Mouse (Mus musculus) liver, embryonic 12.5 days (tissue): ENCODE measurements at regions not wholly inside any gene's neighbourhood (a gene's known extent, or its start where the extent isn't known, plus 50 kb on each side); places are given as distances from the start of the nearest gene placed in this dataset.

Source experiments
- ATAC-seq: fragments of 200-750 bp; cut with Nextera tagmentation; 2 replicates; pipeline ENCODE4 v1.8.0; 2017; ENCODE audit warnings: moderate number of reproducible peaks, mild to moderate bottlenecking, moderate library complexity
- H3K27ac ChIP-seq: fragments of 300-500 bp; sonication (generic); 2 replicates; pipeline ENCODE4 v1.5.1; 2016; ENCODE audit warnings: mild to moderate bottlenecking
- H3K27me3 ChIP-seq: fragments of 300-500 bp; sonication (generic); replicated peaks from 2 replicates; pipeline ENCODE4 v1.6.1; 2016; ENCODE audit warnings: mild to moderate bottlenecking, moderate library complexity
- H3K36me3 ChIP-seq: fragments of 300-500 bp; sonication (generic); 2 replicates; pipeline ENCODE4 v1.6.1; 2016; ENCODE audit warnings: mild to moderate bottlenecking, moderate library complexity
- H3K4me1 ChIP-seq: fragments of 300-500 bp; sonication (generic); 2 replicates; pipeline ENCODE4 v1.6.1; 2016
- H3K4me2 ChIP-seq: fragments of 300-500 bp; sonication (generic); 2 replicates; pipeline ENCODE4 v1.6.1; 2016; ENCODE audit warnings: mild to moderate bottlenecking, moderate library complexity
- H3K4me3 ChIP-seq: fragments of 300-500 bp; sonication (generic); 2 replicates; pipeline ENCODE4 v1.5.1; 2016; ENCODE audit warnings: mild to moderate bottlenecking, moderate library complexity
- H3K9ac ChIP-seq: fragments of 300-500 bp; sonication (generic); 2 replicates; pipeline ENCODE4 v1.6.1; 2016; ENCODE audit warnings: mild to moderate bottlenecking, moderate library complexity
- H3K9me3 ChIP-seq: fragments of 300-500 bp; sonication (generic); replicated peaks from 2 replicates; pipeline ENCODE4 v1.6.1; 2016; ENCODE audit warnings: mild to moderate bottlenecking, moderate library complexity
- WGBS: fragments of 180-500 bp; shearing (Covaris S2); methylation state at CpG from one replicate; pipeline ENCODE4 v1.1.7; 2016; ENCODE audit not compliant: insufficient replicate concordance; 5-methylcytosine and 5-hydroxymethylcytosine counted together

DNA sequence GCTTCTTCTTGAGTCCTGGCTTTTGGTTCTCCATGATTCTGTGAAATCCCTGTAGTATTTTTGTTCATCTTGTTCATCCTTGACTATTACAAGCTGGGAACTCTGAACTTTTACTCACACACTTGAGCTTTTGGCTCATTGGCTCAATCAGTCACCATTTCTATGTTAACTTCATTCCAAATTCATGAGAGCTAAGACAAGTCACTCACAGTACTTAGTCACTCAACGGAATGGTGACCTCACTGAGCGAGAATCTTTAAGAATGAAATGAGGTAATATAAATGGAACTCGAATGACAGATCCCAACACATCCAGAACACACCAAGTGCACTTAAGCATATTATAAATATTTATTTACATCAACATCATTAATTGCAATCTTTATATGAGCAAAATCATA lies 331.2 kb downstream of the Btg1 start:
- WGBS: 69% methylated on average over 3 of the region's 3 CpGs
- Histone ChIP-seq H3K4me1 (no peaks in the 10 kb centered on the region), H3K27me3 (no peaks in the 10 kb centered on the region), H3K4me2 (no peak overlapping the region), H3K27ac (no peak overlapping the region), H3K4me3 (no peak overlapping the region), H3K9me3 (no peaks in the 10 kb centered on the region), H3K36me3 (no peaks in the 10 kb centered on the region), H3K9ac (no peak overlapping the region)
- ATAC-seq: no peak

DNA sequence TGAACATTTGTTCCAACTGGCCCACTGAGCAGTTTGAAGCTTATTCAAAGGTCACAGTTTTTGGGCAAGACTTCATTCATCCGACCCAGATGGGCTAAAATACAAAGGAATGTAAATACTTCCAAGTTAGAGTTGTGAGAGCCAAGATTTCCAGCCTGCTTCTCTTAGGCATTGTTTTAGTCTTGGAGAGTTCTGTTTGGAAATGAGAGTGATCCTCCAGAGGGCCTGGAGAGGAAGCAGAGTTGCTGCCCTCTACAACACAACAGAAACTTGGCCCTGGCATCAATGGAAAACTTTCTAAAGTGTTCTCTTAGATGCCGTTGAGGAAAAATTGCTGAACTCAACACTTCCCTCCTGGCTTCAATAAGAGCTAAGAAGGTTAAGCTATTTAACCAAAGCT lies 332.1 kb downstream of the Btg1 start:
- Histone ChIP-seq H3K9me3 (no peaks in the 10 kb centered on the region), H3K27ac (no peak overlapping the region), H3K36me3 (no peaks in the 10 kb centered on the region), H3K27me3 (no peaks in the 10 kb centered on the region), H3K4me1 (no peaks in the 10 kb centered on the region), H3K4me3 (no peak overlapping the region), H3K4me2 (no peak overlapping the region), H3K9ac (no peak overlapping the region)
- ATAC-seq: no peak
- 64% methylated on average over 2 of the region's 2 CpGs for WGBS

DNA sequence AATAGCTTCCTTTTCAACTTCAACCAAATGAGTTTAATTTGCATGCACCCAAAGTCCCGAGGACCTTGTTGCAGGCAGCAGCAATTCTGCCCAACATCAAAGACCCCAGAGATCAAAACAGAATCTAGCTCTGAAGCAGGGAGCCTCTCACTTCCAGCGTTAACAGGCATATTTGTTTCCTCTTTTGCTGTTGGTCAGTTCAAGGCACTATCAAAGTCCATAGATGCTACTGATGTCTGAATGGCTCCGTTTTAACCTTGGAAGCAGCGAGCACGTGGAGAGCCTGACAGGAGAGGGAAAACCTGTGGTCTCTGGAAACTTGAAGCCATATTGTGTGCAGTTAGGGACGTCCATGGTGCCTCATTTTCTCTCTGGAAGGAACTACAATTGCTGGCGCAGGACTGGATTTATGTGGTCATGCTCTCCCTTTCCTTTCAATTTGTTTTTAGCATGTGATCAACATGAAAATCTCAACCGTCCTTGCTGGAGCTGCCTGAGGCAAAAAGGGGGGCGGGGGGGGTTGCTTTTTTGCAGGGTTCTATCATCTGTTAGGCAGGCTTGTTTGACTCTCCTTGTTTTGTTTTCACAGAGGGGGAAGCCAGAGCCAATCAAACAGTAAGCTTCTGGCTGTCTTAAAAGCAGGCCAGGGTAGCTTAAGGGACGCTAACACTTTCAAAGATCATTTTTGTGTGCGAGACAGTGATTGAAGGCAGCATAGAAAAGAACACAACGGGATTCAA lies 338.4 kb downstream of the Btg1 start:
- no peaks in the 10 kb centered on the region for H3K27me3 ChIP-seq
- no peak overlapping the region for H3K4me3 ChIP-seq
- no peaks in the 10 kb centered on the region for H3K36me3 ChIP-seq
- H3K4me1 ChIP-seq: no peaks in the 10 kb centered on the region
- no peak for ATAC-seq
- no peaks in the 10 kb centered on the region for H3K9me3 ChIP-seq
- no peak overlapping the region for H3K4me2 ChIP-seq
- H3K27ac ChIP-seq: no peak overlapping the region
- WGBS: 48% methylated on average over 12 of the region's 12 CpGs
- no peak overlapping the region for H3K9ac ChIP-seq

DNA sequence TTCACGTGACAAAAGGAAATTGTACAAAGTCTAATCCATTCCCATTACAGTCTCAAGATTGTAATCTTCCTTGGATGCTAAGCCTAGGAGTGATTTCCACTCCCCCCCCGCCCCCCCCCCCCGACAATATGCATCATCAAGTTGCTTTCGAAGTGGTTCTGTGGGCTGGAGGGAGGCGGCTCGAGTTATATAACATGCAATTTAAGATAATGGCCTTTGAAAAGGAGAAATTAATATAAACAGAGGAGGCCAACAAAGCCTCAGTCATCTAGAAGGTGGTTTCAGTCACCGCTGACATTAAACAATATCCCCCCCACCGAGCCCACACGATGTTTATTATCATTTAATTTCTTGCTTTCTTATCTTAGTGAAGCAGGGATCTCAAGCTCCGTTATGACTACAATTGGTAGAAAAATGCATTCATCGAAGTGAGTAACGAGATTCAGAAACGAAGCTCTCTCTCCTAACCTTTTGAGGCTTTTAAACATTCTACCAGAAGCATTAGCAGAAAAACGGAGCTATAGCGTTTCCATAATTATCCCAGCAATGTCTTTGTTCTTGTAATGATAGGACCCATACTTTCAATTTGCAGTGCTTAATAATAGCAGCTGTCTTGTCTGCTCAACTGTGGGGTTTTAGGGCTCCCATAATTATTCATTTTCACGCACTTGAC lies 339.1 kb downstream of the Btg1 start:
- no peak overlapping the region for H3K9ac ChIP-seq
- H3K36me3 ChIP-seq: no peaks in the 10 kb centered on the region
- H3K27ac ChIP-seq: no peak overlapping the region
- H3K4me3 ChIP-seq: no peak overlapping the region
- H3K4me2 ChIP-seq: no peak overlapping the region
- WGBS: 56% methylated on average over 16 of the region's 16 CpGs
- ATAC-seq: no peak
- no peaks in the 10 kb centered on the region for H3K27me3 ChIP-seq
- H3K4me1 ChIP-seq: no peaks in the 10 kb centered on the region
- no peaks in the 10 kb centered on the region for H3K9me3 ChIP-seq

DNA sequence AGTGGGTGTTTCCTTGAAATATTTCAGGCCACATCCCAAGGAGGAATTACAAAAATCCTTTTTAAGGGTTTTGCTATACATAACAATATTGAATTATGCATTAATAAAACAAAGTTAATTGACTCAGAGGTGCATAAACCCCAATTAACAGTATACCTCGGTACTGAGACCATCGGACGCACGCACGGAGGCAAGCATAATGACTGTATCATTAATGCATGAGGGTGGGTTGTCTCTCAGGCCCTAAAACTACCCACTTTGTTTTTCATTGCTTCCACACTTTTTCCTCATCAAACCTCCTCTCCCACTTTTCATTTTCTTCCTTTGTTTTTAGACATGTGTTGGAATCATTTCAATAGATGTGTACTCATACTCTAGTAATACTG lies 339.6 kb downstream of the Btg1 start:
- Histone ChIP-seq H3K9me3 (no peaks in the 10 kb centered on the region), H3K4me3 (no peak overlapping the region), H3K4me1 (no peaks in the 10 kb centered on the region), H3K9ac (no peak overlapping the region), H3K27ac (no peak overlapping the region), H3K27me3 (no peaks in the 10 kb centered on the region), H3K4me2 (no peak overlapping the region), H3K36me3 (no peaks in the 10 kb centered on the region)
- 84% methylated on average over 5 of the region's 5 CpGs for WGBS
- no peak for ATAC-seq

DNA sequence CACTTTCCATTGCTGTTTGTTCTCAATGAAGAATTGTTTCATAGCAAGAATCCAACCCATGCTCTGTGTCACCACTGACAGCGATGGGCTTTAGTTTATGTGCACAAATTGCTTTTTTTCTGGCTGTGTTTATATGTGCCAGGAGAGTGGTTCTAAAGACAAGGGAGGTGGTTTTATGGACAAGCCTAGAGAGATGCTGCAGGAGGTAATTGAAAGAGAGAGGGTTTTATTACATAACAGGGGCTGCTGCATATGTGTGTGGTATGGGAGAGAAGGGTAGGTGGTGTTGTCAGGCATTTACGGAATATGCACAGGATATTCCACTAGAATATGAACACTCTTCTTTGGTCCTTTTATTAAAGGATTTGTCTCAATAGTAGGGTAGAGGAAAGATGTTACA lies 340.2 kb downstream of the Btg1 start:
- Histone ChIP-seq H3K9ac (no peak overlapping the region), H3K4me1 (no peaks in the 10 kb centered on the region), H3K27me3 (no peaks in the 10 kb centered on the region), H3K9me3 (no peaks in the 10 kb centered on the region), H3K4me3 (no peak overlapping the region), H3K27ac (no peak overlapping the region), H3K4me2 (no peak overlapping the region), H3K36me3 (no peaks in the 10 kb centered on the region)
- 59% methylated on average over 2 of the region's 2 CpGs for WGBS
- ATAC-seq: no peak

DNA sequence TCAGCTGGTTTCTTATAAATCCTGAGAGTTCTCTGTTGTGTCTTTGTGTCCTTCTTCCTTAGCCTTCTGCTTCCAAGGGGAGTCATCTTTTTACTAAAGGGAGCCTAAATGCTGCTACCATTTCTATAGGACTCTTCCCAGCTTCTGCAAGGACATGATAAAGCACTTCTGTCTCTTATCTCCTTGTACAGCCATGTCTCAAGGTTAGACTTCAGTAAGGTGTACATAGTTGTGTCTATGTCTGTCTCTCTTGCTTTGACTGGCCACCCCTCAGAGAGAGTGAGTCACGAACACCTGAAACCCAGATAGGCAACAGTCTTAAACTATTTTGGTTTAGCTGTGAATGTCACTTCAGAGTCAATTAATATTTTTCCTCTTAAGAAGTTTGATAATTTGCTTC lies 353.0 kb downstream of the Btg1 start:
- no peak overlapping the region for H3K4me2 ChIP-seq
- no peak overlapping the region for H3K9ac ChIP-seq
- WGBS: 53% methylated on average over 1 of the region's 1 CpGs
- no peaks in the 10 kb centered on the region for H3K36me3 ChIP-seq
- no peaks in the 10 kb centered on the region for H3K9me3 ChIP-seq
- H3K4me3 ChIP-seq: no peak overlapping the region
- peak; percentile 97 for ATAC-seq
- H3K27ac ChIP-seq: no peak overlapping the region
- H3K27me3 ChIP-seq: no peaks in the 10 kb centered on the region
- H3K4me1 ChIP-seq: peaks cover 10% of the 10 kb centered on the region

DNA sequence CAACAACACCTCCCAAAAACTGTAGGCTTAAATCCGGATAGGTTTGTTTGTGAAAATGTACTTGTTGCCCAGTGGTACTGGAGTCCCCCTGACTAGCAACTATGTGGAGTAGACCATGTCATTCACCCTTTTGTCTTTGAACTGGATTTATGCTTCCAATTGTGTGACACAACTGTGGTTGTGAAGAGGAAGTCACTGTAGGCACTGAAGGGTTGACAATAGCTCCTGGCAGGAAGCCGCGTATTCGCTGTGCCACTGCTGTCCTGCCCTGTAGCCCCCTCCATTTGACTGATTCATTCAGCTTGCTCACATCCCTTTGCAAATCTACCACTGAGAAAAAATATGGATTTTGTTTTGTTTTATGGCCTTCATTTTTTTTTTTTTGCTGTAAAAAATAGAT lies 353.9 kb downstream of the Btg1 start:
- Histone ChIP-seq H3K27ac (no peak overlapping the region), H3K27me3 (no peaks in the 10 kb centered on the region), H3K36me3 (no peaks in the 10 kb centered on the region), H3K9ac (no peak overlapping the region), H3K4me1 (peaks cover 10% of the 10 kb centered on the region), H3K4me2 (no peak overlapping the region), H3K9me3 (no peaks in the 10 kb centered on the region), H3K4me3 (no peak overlapping the region)
- 58% methylated on average over 4 of the region's 4 CpGs for WGBS
- ATAC-seq: no peak

DNA sequence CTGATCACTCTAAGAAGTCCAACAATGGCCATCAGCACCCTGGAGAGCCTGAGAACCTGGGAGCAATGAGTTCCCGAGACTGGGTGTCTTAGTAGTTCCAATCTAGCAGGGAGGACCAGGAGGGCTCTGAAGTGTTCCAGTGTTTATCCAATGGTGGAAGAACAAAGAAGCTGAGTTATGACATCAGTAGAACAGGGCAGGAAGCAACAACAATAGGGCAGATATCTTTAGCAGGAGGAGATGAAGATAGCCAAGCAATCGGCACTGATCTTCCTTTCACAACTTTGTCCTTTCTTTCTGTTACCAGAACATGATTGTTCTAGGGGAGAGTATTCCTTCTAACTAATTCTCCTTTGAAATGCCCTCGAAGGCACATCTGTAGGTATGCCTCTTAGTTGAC lies 355.0 kb downstream of the Btg1 start:
- no peak for ATAC-seq
- Histone ChIP-seq H3K9me3 (no peaks in the 10 kb centered on the region), H3K27me3 (no peaks in the 10 kb centered on the region), H3K4me1 (peaks cover 10% of the 10 kb centered on the region), H3K9ac (no peak overlapping the region), H3K4me3 (no peak overlapping the region), H3K4me2 (no peak overlapping the region), H3K27ac (no peak overlapping the region), H3K36me3 (no peaks in the 10 kb centered on the region)
- WGBS: 54% methylated on average over 3 of the region's 3 CpGs

DNA sequence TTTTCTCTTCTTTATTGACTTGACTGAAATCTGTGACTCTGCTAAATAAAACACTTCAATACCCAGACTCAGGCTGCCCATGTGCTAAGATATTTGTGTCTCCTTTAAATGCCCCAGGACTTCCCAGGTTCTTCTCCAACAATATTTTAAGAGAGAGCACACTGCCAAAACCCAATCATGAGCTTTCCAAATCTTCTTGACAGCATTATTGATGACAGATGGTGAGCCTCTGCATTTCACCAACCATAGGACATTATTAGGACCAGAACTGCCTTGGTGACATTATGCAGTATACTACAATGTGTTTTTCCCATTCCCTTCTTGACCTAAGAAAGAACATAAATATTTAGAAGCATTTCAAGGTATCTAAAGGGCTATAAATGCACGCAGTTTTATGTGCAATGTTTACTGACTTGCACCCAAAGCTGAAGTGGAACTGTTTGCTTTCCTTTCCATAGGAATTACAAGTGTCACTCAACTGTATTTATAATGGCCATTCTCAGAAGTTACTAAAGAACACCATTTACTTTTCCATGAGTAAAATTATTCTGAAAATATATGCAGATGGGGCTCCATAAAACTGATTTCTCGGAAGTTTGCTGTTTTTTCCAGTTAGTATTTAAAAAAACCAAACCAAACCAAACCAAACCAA lies 357.6 kb downstream of the Btg1 start:
- no peak for ATAC-seq

DNA sequence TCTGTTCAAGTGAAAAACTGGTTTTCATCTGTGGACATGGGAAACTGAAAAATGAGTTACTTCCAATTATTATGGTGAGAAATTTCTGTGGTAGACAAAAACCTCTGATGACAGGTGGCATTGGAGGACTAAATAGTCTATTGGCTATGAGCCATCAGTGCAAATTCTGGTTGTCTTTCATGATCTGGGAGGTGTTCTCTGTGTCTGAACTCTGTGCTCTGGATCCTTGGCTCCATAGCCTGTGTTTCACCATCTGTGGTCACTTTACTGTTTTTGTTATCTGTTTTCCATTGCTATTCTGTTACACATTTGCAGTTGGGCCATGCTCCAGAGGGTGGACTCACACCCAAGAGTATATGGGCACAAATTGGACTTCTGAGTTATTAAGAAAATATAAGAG lies 359.9 kb downstream of the Btg1 start:
- H3K36me3 ChIP-seq: no peaks in the 10 kb centered on the region
- H3K4me1 ChIP-seq: no peaks in the 10 kb centered on the region
- no peak overlapping the region for H3K4me3 ChIP-seq
- H3K4me2 ChIP-seq: no peak overlapping the region
- no peak for ATAC-seq
- no peak overlapping the region for H3K9ac ChIP-seq
- no peak overlapping the region for H3K27ac ChIP-seq
- H3K27me3 ChIP-seq: no peaks in the 10 kb centered on the region
- no peaks in the 10 kb centered on the region for H3K9me3 ChIP-seq

More for the DNA sequence above, 357.6 kb downstream of the Btg1 start:
- no peak overlapping the region for H3K4me2 ChIP-seq
- peaks cover 6% of the 10 kb centered on the region for H3K4me1 ChIP-seq
- H3K9ac ChIP-seq: no peak overlapping the region
- H3K27me3 ChIP-seq: no peaks in the 10 kb centered on the region
- H3K36me3 ChIP-seq: no peaks in the 10 kb centered on the region
- H3K9me3 ChIP-seq: no peaks in the 10 kb centered on the region
- no peak overlapping the region for H3K4me3 ChIP-seq
- no peak overlapping the region for H3K27ac ChIP-seq
- 56% methylated on average over 2 of the region's 2 CpGs for WGBS

DNA sequence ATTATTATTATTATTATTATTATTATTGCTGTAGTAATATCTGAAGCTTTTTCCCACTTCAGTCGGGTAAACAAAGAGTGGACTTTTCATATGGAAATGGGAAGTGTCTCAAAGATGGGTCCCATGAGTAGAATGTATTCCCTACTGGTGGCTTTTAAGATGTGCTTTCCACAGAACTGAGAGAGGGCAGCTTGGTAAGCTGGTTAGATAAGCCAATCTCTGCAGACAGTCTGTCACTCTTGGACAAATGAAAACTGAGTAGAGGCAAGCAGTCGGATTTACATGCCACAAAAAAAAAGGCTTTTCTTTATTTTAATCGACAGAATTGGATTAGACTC lies 363.7 kb downstream of the Btg1 start:
- H3K27me3 ChIP-seq: no peaks in the 10 kb centered on the region
- ATAC-seq: no peak
- H3K4me2 ChIP-seq: no peak overlapping the region
- 70% methylated on average over 3 of the region's 3 CpGs for WGBS
- H3K36me3 ChIP-seq: no peaks in the 10 kb centered on the region
- H3K4me1 ChIP-seq: no peaks in the 10 kb centered on the region
- H3K9ac ChIP-seq: no peak overlapping the region
- no peak overlapping the region for H3K27ac ChIP-seq
- H3K9me3 ChIP-seq: no peaks in the 10 kb centered on the region
- no peak overlapping the region for H3K4me3 ChIP-seq
